Mouse (Mus musculus): ENCODE results near the gene Zfr2. TPM values are rescaled to one million over a fixed set of nuclear protein-coding genes. Genes with fewer than 3 reads are reported as not detected.

Gene Zfr2
- polyA plus RNA-seq, 1 experiment = 11.6 TPM

GRCm38 (mm10) chr10:81261025-81261424 is 28.1 kb downstream of the Zfr2 start:
- no peaks in the 10 kb centered on the region; the same call in 1 of the 2 replicates for H3K36me3 ChIP-seq (ENCODE audit: control insufficient read depth, insufficient read depth, low read length)
- H3K4me3 ChIP-seq (ENCODE audit: control insufficient read depth, low read depth, low read length) = no peak overlapping the region
- TF ChIP-seq POLR2A (IDR thresholded peaks at IDR 0.05; ENCODE audit: control insufficient read depth, low read depth, low read length) (no peak), CTCF (IDR thresholded peaks at IDR 0.05; ENCODE audit: control insufficient read depth, insufficient read depth, insufficient replicate concordance, low read depth, low read length) (no peak)
- H3K27ac ChIP-seq (ENCODE audit: control insufficient read depth, insufficient read depth, low read depth, low read length) = no peak overlapping the region
- peaks cover 15% of the 10 kb centered on the region for H3K4me1 ChIP-seq (ENCODE audit: control insufficient read depth, insufficient read depth, low read length)
- no peaks in the 10 kb centered on the region for H3K27me3 ChIP-seq (ENCODE audit: control insufficient read depth, insufficient read depth, low read length)

- no peaks in the 10 kb centered on the region; the same call in 1 of the 2 replicates for H3K36me3 ChIP-seq (ENCODE audit: control insufficient read depth, insufficient read depth, low read length)
- no peak overlapping the region for H3K4me3 ChIP-seq (ENCODE audit: control insufficient read depth, low read depth, low read length)
- no peaks in the 10 kb centered on the region for H3K27me3 ChIP-seq (ENCODE audit: control insufficient read depth, insufficient read depth, low read length)
- H3K4me1 ChIP-seq (ENCODE audit: control insufficient read depth, insufficient read depth, low read length) = peaks cover 9% of the 10 kb centered on the region
- H3K27ac ChIP-seq (ENCODE audit: control insufficient read depth, insufficient read depth, low read depth, low read length) = no peak overlapping the region
- TF ChIP-seq POLR2A (IDR thresholded peaks at IDR 0.05; ENCODE audit: control insufficient read depth, low read depth, low read length) (no peak), CTCF (IDR thresholded peaks at IDR 0.05; ENCODE audit: control insufficient read depth, insufficient read depth, insufficient replicate concordance, low read depth, low read length) (no peak)
Observed at GRCm38 (mm10) chr10:81265540-81265939, 32.6 kb downstream of the Zfr2 start.

GRCm38 (mm10) chr10:81266211-81267105 is 33.5 kb downstream of the Zfr2 start, which contains the start of the genes Mrpl54 and Apba3:
Mrpl54 (minus strand) TSS chr10:81266934.
Apba3 (plus strand) TSS chr10:81266960.
- Histone ChIP-seq H3K36me3 (ENCODE audit: control insufficient read depth, insufficient read depth, low read length) (no peaks in the 10 kb centered on the region; the same call in 1 of the 2 replicates), H3K4me3 (ENCODE audit: control insufficient read depth, low read depth, low read length) (peak within 1 kb of the TSS; percentile 89), H3K4me1 (ENCODE audit: control insufficient read depth, insufficient read depth, low read length) (peaks cover 9% of the 10 kb centered on the region), H3K27me3 (ENCODE audit: control insufficient read depth, insufficient read depth, low read length) (no peaks in the 10 kb centered on the region), H3K27ac (ENCODE audit: control insufficient read depth, insufficient read depth, low read depth, low read length) (peak within 1 kb of the TSS; percentile 94)
- TF ChIP-seq POLR2A (IDR thresholded peaks at IDR 0.05; ENCODE audit: control insufficient read depth, low read depth, low read length) = peak; percentile 80
- TF ChIP-seq CTCF (IDR thresholded peaks at IDR 0.05; ENCODE audit: control insufficient read depth, insufficient read depth, insufficient replicate concordance, low read depth, low read length) = no peak

GRCm38 (mm10) chr10:81268056-81268455 is 35.1 kb downstream of the Zfr2 start:
- 0 out of 2 replicates have a peak overlapping the region, but pooled peaks have one; percentile 44 for H3K27ac ChIP-seq (ENCODE audit: control insufficient read depth, insufficient read depth, low read depth, low read length)

GRCm38 (mm10) chr10:81268643-81269412 is 35.9 kb downstream of the Zfr2 start:
- no peak overlapping the region for H3K27ac ChIP-seq (ENCODE audit: control insufficient read depth, insufficient read depth, low read depth, low read length)

More at GRCm38 (mm10) chr10:81268056-81268455, 35.1 kb downstream of the Zfr2 start:
- no peaks in the 10 kb centered on the region; the same call in 1 of the 2 replicates for H3K36me3 ChIP-seq (ENCODE audit: control insufficient read depth, insufficient read depth, low read length)
- no peak for TF ChIP-seq CTCF (IDR thresholded peaks at IDR 0.05; ENCODE audit: control insufficient read depth, insufficient read depth, insufficient replicate concordance, low read depth, low read length)
- TF ChIP-seq POLR2A (IDR thresholded peaks at IDR 0.05; ENCODE audit: control insufficient read depth, low read depth, low read length) = peak; percentile 31; the same call in 1 of the 2 replicates
- peaks cover 9% of the 10 kb centered on the region for H3K4me1 ChIP-seq (ENCODE audit: control insufficient read depth, insufficient read depth, low read length)
- no peaks in the 10 kb centered on the region for H3K27me3 ChIP-seq (ENCODE audit: control insufficient read depth, insufficient read depth, low read length)
- H3K4me3 ChIP-seq (ENCODE audit: control insufficient read depth, low read depth, low read length) = peak overlapping the region; percentile 89

GRCm38 (mm10) chr10:81272356-81272755 is 39.4 kb downstream of the Zfr2 start:
- Histone ChIP-seq H3K27me3 (ENCODE audit: control insufficient read depth, insufficient read depth, low read length) (no peaks in the 10 kb centered on the region), H3K4me1 (ENCODE audit: control insufficient read depth, insufficient read depth, low read length) (peaks cover 14% of the 10 kb centered on the region), H3K4me3 (ENCODE audit: control insufficient read depth, low read depth, low read length) (no peak overlapping the region), H3K27ac (ENCODE audit: control insufficient read depth, insufficient read depth, low read depth, low read length) (no peak overlapping the region), H3K36me3 (ENCODE audit: control insufficient read depth, insufficient read depth, low read length) (no peaks in the 10 kb centered on the region; the same call in 1 of the 2 replicates)
- TF ChIP-seq POLR2A (IDR thresholded peaks at IDR 0.05; ENCODE audit: control insufficient read depth, low read depth, low read length) (no peak), CTCF (IDR thresholded peaks at IDR 0.05; ENCODE audit: control insufficient read depth, insufficient read depth, insufficient replicate concordance, low read depth, low read length) (no peak)

More at GRCm38 (mm10) chr10:81268643-81269412, 35.9 kb downstream of the Zfr2 start:
- no peak for TF ChIP-seq CTCF (IDR thresholded peaks at IDR 0.05; ENCODE audit: control insufficient read depth, insufficient read depth, insufficient replicate concordance, low read depth, low read length)
- no peak for TF ChIP-seq POLR2A (IDR thresholded peaks at IDR 0.05; ENCODE audit: control insufficient read depth, low read depth, low read length)
- H3K4me3 ChIP-seq (ENCODE audit: control insufficient read depth, low read depth, low read length) = peak overlapping the region; percentile 89
- H3K27me3 ChIP-seq (ENCODE audit: control insufficient read depth, insufficient read depth, low read length) = no peaks in the 10 kb centered on the region
- H3K36me3 ChIP-seq (ENCODE audit: control insufficient read depth, insufficient read depth, low read length) = no peaks in the 10 kb centered on the region; the same call in 1 of the 2 replicates
- peaks cover 9% of the 10 kb centered on the region for H3K4me1 ChIP-seq (ENCODE audit: control insufficient read depth, insufficient read depth, low read length)

Measured in testis, adult 2 months (tissue).